Mouse (Mus musculus): ENCODE results near the gene Slain2. TPM values are rescaled to one million over a fixed set of nuclear protein-coding genes. Genes with fewer than 3 reads are reported as not detected.
"Not testable (repeated sequence)": the region's sequence is repeated elsewhere in the genome, so short reads cannot be mapped to it uniquely, and the experiment has no call there.

Gene Slain2
- polyA plus RNA-seq, 1 experiment from 2014 or later: 50.4 TPM

DNA sequence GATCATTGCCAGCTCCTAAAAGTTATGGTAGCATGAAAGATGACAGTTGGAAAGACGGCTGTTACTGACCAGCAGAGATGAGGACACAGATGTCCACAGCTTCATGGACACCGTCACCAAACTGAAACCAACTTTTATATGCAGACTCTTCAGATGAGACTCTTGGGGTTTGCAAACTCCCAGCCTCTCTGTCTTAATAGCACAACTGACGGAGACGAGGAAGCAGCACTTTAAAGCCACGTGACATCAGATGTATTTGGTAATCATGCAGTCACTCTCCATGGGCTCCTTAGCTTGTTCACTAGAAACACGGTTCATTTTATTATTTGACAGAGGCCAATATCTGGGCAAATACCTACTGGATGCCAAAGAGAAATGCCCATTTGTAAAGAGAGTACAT, 61.9 kb downstream of the Slain2 start:
- no peak for TF ChIP-seq CTCF (IDR thresholded peaks at IDR 0.05)
- DNase-seq (ENCODE audit: low read depth, low spot score) (no peak), ATAC-seq (no peak)
- in situ Hi-C loops (cut with MboI; ENCODE audit: low pct_unique_long_range_greater_than_20kb): no loop called here
- CTCF ChIA-PET: interaction anchor here (0.9 to 5.3 kb wide), 6 partner anchors 8 to 247 kb away, joined by 3 to 31 read pairs (median 3); no protein-coding TSS in a partner anchor
- POLR2A ChIA-PET: no interaction called here
- H3K27me3 ChIP-seq: no peaks in the 10 kb centered on the region

DNA sequence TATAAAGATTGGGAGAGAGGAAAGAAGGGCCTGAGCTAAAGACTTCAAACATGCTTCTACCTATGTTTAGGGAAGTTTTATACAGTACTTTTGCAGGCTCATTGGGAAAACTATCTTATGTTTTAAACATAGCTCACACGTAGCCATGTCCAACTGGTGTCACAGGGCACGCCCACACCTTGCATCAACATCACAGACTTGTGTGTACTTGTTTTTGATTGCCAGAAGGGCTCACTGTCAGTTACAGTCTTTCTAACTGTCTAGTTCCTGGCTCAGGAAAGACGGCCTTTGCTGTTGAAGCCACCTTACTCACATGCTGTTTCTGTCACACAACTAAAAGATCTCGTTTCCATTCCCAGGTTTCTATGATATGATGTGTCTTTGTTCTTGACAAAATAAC, 62.4 kb downstream of the Slain2 start:
- in situ Hi-C loops (cut with MboI; ENCODE audit: low pct_unique_long_range_greater_than_20kb): no loop called here
- ATAC-seq: no peak

GRCm38 (mm10) chr5:72984091-72984490, 70.0 kb downstream of the Slain2 start:
- POLR2A ChIA-PET: no interaction called here
- ATAC-seq (no peak), DNase-seq (ENCODE audit: low read depth, low spot score) (peak; percentile 13)
- peak; percentile 82 for TF ChIP-seq CTCF (IDR thresholded peaks at IDR 0.05)
- CTCF ChIA-PET: interaction anchor here (0.8 to 3.2 kb wide), 25 partner anchors 9 to 399 kb away, joined by 3 to 31 read pairs (median 4); partner anchors contain the start of gene Gm10135
- no peaks in the 10 kb centered on the region for H3K27me3 ChIP-seq
- in situ Hi-C loops (cut with MboI; ENCODE audit: low pct_unique_long_range_greater_than_20kb): no loop called here

More for the DNA sequence above, 62.4 kb downstream of the Slain2 start:
- no peak for DNase-seq (ENCODE audit: low read depth, low spot score)
- POLR2A ChIA-PET: no interaction called here
- H3K27me3 ChIP-seq: no peaks in the 10 kb centered on the region
- CTCF ChIA-PET: interaction anchor here (0.9 to 5.3 kb wide), 5 partner anchors 8 to 247 kb away, joined by 3 to 31 read pairs (median 3); no protein-coding TSS in a partner anchor
- TF ChIP-seq CTCF (IDR thresholded peaks at IDR 0.05): no peak

- ChIA-PET CTCF (interaction anchor here (1.0 kb wide), 1 partner anchor 84 kb away, joined by 5 read pairs; no protein-coding TSS in a partner anchor), POLR2A (interaction anchor here (0.6 kb wide), 2 partner anchors 66 to 124 kb away, joined by 3 read pairs; no protein-coding TSS in a partner anchor)
- H3K27me3 ChIP-seq: no peaks in the 10 kb centered on the region
- DNase-seq (ENCODE audit: low read depth, low spot score) (no peak), ATAC-seq (no peak)
- no peak for TF ChIP-seq CTCF (IDR thresholded peaks at IDR 0.05)
- in situ Hi-C loops (cut with MboI; ENCODE audit: low pct_unique_long_range_greater_than_20kb): loop anchor here (5.0 kb wide), 2 partner anchors 80 to 395 kb away; no protein-coding TSS in a partner anchor
Observed at GRCm38 (mm10) chr5:72987786-72988185, 73.7 kb downstream of the Slain2 start.

GRCm38 (mm10) chr5:72989756-72990155, 75.7 kb downstream of the Slain2 start:
- POLR2A ChIA-PET: interaction anchor here (1.2 kb wide), 1 partner anchor 27 kb away, joined by 4 read pairs; no protein-coding TSS in a partner anchor

DNA sequence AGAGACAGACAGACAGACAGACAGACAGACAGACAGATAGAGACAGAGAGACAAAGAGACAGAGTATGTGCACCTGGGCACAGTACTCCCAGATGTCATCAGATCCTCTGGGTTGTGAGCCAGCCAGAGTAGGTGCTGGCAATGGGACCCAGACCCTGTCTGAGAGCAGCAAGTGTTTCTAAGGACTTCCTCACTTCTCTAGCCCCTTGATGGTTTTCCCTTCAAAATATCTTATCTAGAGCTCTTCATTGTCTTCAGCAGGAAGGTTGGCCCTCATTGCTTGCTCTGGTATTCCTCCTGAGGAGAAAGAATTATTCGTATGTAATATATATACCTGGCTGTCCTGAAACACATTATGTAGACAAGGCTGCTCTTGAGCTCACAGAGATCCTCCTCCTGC, 78.4 kb downstream of the Slain2 start:
- in situ Hi-C loops (cut with MboI; ENCODE audit: low pct_unique_long_range_greater_than_20kb): no loop called here
- POLR2A ChIA-PET: no interaction called here
- ATAC-seq (no peak), DNase-seq (ENCODE audit: low read depth, low spot score) (no peak)
- no peaks in the 10 kb centered on the region for H3K27me3 ChIP-seq
- no peak for TF ChIP-seq CTCF (IDR thresholded peaks at IDR 0.05)
- CTCF ChIA-PET: interaction anchor here (0.8 to 1.3 kb wide), 4 partner anchors 9 to 79 kb away, joined by 3 to 4 read pairs (median 3); no protein-coding TSS in a partner anchor

More at GRCm38 (mm10) chr5:72989756-72990155, 75.7 kb downstream of the Slain2 start:
- ATAC-seq: no peak
- CTCF ChIA-PET: interaction anchor here (2.0 kb wide), 1 partner anchor 82 kb away, joined by 6 read pairs; no protein-coding TSS in a partner anchor
- in situ Hi-C loops (cut with MboI; ENCODE audit: low pct_unique_long_range_greater_than_20kb): loop anchor here (5.0 kb wide), 2 partner anchors 78 to 393 kb away; no protein-coding TSS in a partner anchor
- peak; percentile 67 for DNase-seq (ENCODE audit: low read depth, low spot score)
- H3K27me3 ChIP-seq: no peaks in the 10 kb centered on the region
- TF ChIP-seq CTCF (IDR thresholded peaks at IDR 0.05): no peak

- no peak for ATAC-seq
- POLR2A ChIA-PET: interaction anchor here (0.6 kb wide), 1 partner anchor 231 kb away, joined by 3 read pairs; no protein-coding TSS in a partner anchor
- CTCF ChIA-PET: interaction anchor here (1.2 to 2.4 kb wide), 3 partner anchors 9 to 77 kb away, joined by 3 to 9 read pairs (median 7); no protein-coding TSS in a partner anchor
- TF ChIP-seq CTCF (IDR thresholded peaks at IDR 0.05): no peak
- no peaks in the 10 kb centered on the region for H3K27me3 ChIP-seq
- DNase-seq (ENCODE audit: low read depth, low spot score): no peak
- in situ Hi-C loops (cut with MboI; ENCODE audit: low pct_unique_long_range_greater_than_20kb): no loop called here
Observed at GRCm38 (mm10) chr5:72994424-72994823, 80.3 kb downstream of the Slain2 start.

DNA sequence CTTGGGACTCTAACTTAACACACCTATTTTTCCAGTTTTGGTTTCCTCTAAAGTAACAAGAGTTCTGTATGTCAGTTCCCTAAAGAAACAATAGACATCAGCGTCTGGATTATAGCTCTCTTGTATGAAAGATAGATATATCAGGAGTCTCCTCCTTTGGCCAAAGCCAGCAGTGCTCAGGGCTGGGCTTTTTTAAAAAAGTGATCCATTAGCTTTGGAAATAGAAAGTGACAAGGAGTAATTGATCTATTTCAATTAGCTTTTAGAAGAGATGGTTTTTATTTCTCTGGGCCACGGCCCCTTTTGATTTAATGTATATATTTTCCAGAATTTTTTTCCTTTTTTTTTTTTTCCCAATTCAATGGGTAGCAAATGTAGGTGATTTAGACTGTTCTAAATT, 80.8 kb downstream of the Slain2 start:
- no peak for TF ChIP-seq CTCF (IDR thresholded peaks at IDR 0.05)
- in situ Hi-C loops (cut with MboI; ENCODE audit: low pct_unique_long_range_greater_than_20kb): no loop called here
- POLR2A ChIA-PET: interaction anchor here (0.6 to 0.7 kb wide), 2 partner anchors 231 to 495 kb away, joined by 3 read pairs; no protein-coding TSS in a partner anchor
- ATAC-seq: no peak
- no peaks in the 10 kb centered on the region for H3K27me3 ChIP-seq
- DNase-seq (ENCODE audit: low read depth, low spot score): no peak
- CTCF ChIA-PET: interaction anchor here (1.2 to 2.4 kb wide), 3 partner anchors 9 to 76 kb away, joined by 3 to 9 read pairs (median 7); no protein-coding TSS in a partner anchor

DNA sequence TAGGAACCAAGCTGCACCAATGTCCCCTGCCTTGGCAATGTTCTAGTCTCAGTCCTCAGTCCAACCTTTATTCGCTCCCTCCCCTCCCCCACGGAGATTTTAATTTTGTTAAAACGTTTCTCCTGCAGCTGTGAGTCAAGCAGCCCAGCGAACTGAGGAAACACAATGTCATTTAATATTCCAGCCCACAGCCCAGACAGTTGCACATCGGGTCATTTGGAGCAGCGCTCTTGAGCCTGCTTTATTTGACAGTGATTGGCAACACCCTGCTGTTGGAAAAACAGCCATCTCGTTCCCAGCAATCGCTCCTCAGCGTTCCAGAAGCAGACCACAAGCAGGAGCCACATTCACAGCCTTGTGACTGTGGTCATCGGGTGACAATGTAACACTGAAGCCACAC, 81.3 kb downstream of the Slain2 start:
- H3K27me3 ChIP-seq: no peaks in the 10 kb centered on the region
- ChIA-PET POLR2A (interaction anchor here (0.7 kb wide), 1 partner anchor 495 kb away, joined by 3 read pairs; no protein-coding TSS in a partner anchor), CTCF (interaction anchor here (1.2 to 2.4 kb wide), 3 partner anchors 10 to 76 kb away, joined by 3 to 9 read pairs (median 7); no protein-coding TSS in a partner anchor)
- no peak for TF ChIP-seq CTCF (IDR thresholded peaks at IDR 0.05)
- no peak for ATAC-seq
- in situ Hi-C loops (cut with MboI; ENCODE audit: low pct_unique_long_range_greater_than_20kb): no loop called here
- no peak for DNase-seq (ENCODE audit: low read depth, low spot score)

DNA sequence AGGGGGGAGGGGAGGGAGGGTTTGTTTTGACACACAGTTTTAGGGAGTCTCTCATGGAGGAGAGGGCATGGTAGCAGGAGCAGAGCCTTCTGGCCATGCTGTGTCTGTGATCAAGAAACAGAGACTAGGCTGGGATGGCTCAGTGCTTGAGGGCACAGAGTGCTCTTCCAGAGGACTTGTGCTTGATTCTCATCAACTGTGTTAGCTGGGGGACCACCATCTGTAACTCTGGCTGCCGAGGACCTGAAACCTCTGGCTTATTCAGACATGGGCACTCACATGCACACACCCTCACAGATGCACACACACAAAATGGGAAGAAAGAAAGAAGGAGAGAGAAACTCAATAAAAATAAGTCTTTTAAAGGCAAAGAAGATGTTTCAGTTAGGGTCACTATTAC, 84.4 kb downstream of the Slain2 start:
- H3K27me3 ChIP-seq; in situ Hi-C loops (cut with MboI; ENCODE audit: low pct_unique_long_range_greater_than_20kb); CTCF ChIA-PET; ATAC-seq; POLR2A ChIA-PET; DNase-seq (ENCODE audit: low read depth, low spot score): not testable (repeated sequence)

DNA sequence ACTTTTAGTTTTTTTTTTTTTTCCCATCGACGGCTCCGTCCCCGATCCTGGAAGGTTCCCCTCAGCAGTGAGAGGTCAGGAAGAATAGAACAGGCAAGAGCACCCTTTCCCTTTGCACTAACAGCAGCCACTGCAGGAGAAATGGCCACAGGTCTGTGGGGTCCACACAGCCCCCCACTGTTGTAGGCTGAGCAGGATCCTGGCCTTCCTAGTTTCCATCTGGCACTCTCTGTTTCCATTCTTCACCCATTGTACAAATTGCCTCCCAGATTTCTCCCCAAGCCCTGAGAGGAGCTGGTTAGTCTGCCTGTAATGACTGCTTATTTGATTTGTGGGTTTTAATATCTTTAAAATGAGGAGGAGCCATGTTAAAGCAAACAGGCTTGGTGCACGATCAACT, 89.9 kb downstream of the Slain2 start:
- POLR2A ChIA-PET: no interaction called here
- in situ Hi-C loops (cut with MboI; ENCODE audit: low pct_unique_long_range_greater_than_20kb): loop anchor here (5.0 kb wide), 1 partner anchor 412 kb away; no protein-coding TSS in a partner anchor
- no peak for DNase-seq (ENCODE audit: low read depth, low spot score)

More for the DNA sequence above, 89.9 kb downstream of the Slain2 start:
- no peak for ATAC-seq
- CTCF ChIA-PET: no interaction called here
- H3K27me3 ChIP-seq: no peaks in the 10 kb centered on the region
- TF ChIP-seq CTCF (IDR thresholded peaks at IDR 0.05): no peak
